Mouse (Mus musculus): Measurements from ENCODE around the gene Gm21958.
A peak's percentile ranks its signal among the peaks of the same experiment; 100 is the strongest.
"Not testable (repeated sequence)": the region's sequence is repeated elsewhere in the genome, so short reads cannot be mapped to it uniquely, and the experiment has no call there.

Gene Gm21958

GRCm38 (mm10) chr3:54723741-54724500 is 9.8 kb upstream of the Gm21958 start:
- DNase-seq (ENCODE audit: low read depth, low spot score), result no peak

GRCm38 (mm10) chr3:54718947-54719346 is 4.8 kb upstream of the Gm21958 start:
- no peak for DNase-seq (ENCODE audit: low read depth, low spot score)

GRCm38 (mm10) chr3:54717348-54717747 is 3.2 kb upstream of the Gm21958 start:
- DNase-seq (ENCODE audit: low read depth, low spot score), result no peak

GRCm38 (mm10) chr3:54715461-54715860 is 1.3 kb upstream of the Gm21958 start:
- DNase-seq (ENCODE audit: low read depth, low spot score), result no peak

- no peak for DNase-seq (ENCODE audit: low read depth, low spot score)
These were observed 5.2 kb downstream of the Gm21958 start for GRCm38 (mm10) chr3:54708972-54709371.

GRCm38 (mm10) chr3:54704106-54704505 is 10.0 kb downstream of the Gm21958 start:
- DNase-seq (ENCODE audit: low read depth, low spot score), result not testable (repeated sequence)

- DNase-seq (ENCODE audit: low read depth, low spot score), result no peak
These were observed 14.3 kb downstream of the Gm21958 start for GRCm38 (mm10) chr3:54699759-54700301.

- DNase-seq (ENCODE audit: low read depth, low spot score), result no peak
These were observed 21.1 kb downstream of the Gm21958 start for GRCm38 (mm10) chr3:54693056-54693415.

GRCm38 (mm10) chr3:54692202-54693055 is 21.7 kb downstream of the Gm21958 start, which contains the start of gene Supt20:
Gene Supt20 (plus strand): TSS chr3:54692807.
- peak; percentile 95 for DNase-seq (ENCODE audit: low read depth, low spot score)

GRCm38 (mm10) chr3:54689091-54689490 is 25.1 kb downstream of the Gm21958 start:
- no peak for DNase-seq (ENCODE audit: low read depth, low spot score)

GRCm38 (mm10) chr3:54687245-54687644 is 26.9 kb downstream of the Gm21958 start:
- DNase-seq (ENCODE audit: low read depth, low spot score), result no peak

- no peak for DNase-seq (ENCODE audit: low read depth, low spot score)
These were observed 29.0 kb downstream of the Gm21958 start for GRCm38 (mm10) chr3:54685202-54685601.

- no peak for DNase-seq (ENCODE audit: low read depth, low spot score)
These were observed 32.6 kb downstream of the Gm21958 start for GRCm38 (mm10) chr3:54681310-54682204.

- DNase-seq (ENCODE audit: low read depth, low spot score), result no peak
These were observed 37.3 kb downstream of the Gm21958 start for GRCm38 (mm10) chr3:54676818-54677217.

GRCm38 (mm10) chr3:54672557-54673529 is 41.3 kb downstream of the Gm21958 start:
- no peak for DNase-seq (ENCODE audit: low read depth, low spot score)

GRCm38 (mm10) chr3:54672111-54672510 is 42.0 kb downstream of the Gm21958 start:
- DNase-seq (ENCODE audit: low read depth, low spot score), result no peak

GRCm38 (mm10) chr3:54669559-54669958 is 44.6 kb downstream of the Gm21958 start:
- DNase-seq (ENCODE audit: low read depth, low spot score), result no peak

- no peak for DNase-seq (ENCODE audit: low read depth, low spot score)
These were observed 45.4 kb downstream of the Gm21958 start for GRCm38 (mm10) chr3:54668722-54669121.

GRCm38 (mm10) chr3:54668141-54668540 is 46.0 kb downstream of the Gm21958 start:
- no peak for DNase-seq (ENCODE audit: low read depth, low spot score)
